Comparison of ENCODE assay signal across 23 mouse cellular contexts in the genomic region with DNA sequence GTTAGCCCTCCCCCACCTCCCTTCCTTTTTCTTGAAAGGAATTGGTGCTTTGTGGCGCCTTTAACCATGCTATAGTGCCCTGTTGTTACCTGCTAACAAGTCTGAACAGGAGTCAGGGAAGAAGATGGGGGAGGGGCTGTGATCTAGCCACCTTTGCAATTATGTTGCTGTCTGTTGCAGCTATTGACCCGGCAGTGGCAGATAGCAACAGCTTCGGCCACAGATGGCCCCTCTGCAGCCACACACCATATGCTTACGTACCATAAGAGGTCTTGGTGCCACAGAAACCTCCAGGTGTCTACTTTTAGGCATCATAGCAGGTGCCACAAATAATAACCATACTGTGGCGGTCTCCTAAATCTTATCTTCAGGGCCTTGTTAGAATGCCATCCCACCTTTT. TPM values are rescaled to one million over a fixed set of nuclear protein-coding genes. Genes with fewer than 3 reads are reported as not detected.
DNase-seq lines count a peak whose midpoint lies in the region; ATAC-seq and TF ChIP-seq lines count a peak whose summit lies in the region.
"Had no signal": no experiment of that assay in that cellular context is flagged by ENCODE, and none has a peak within 500 bp of the region (broad histone marks: within the 10 kb centered on the region; RNA-seq: fewer than 3 reads in every experiment).

No protein-coding gene starts in this region.

- no peaks in the 10 kb centered on the region for H3K4me1 ChIP-seq in embryonic facial prominence, embryonic 11.5 days (ENCODE audit: control insufficient read depth, insufficient read depth, low read length)
- H3K4me1 ChIP-seq in embryonic facial prominence, embryonic 10.5 days, result no peaks in the 10 kb centered on the region
- H3K4me1 ChIP-seq in intestine, embryonic 14.5 days (replicated peaks; ENCODE audit: control insufficient read depth, insufficient read depth, low read length), result no peaks in the 10 kb centered on the region; the same call in 1 of the 2 replicates
- H3K4me1 ChIP-seq in intestine, embryonic 15.5 days (replicated peaks), result no peaks in the 10 kb centered on the region
- H3K4me1 ChIP-seq: embryonic facial prominence, embryonic 12.5 days; forebrain, embryonic 13.5 days; forebrain, embryonic 15.5 days had no signal

- no peak for TF ChIP-seq POLR2A in brain, embryonic 14.5 days (IDR thresholded peaks at IDR 0.05; ENCODE audit: borderline replicate concordance, extremely low read depth, insufficient read depth, insufficient read length, poor library complexity, severe bottlenecking)

- no peaks in the 10 kb centered on the region for H3K27me3 ChIP-seq in embryonic facial prominence, embryonic 11.5 days (ENCODE audit: control insufficient read depth, insufficient read depth, low read length)
- H3K27me3 ChIP-seq in embryonic facial prominence, embryonic 10.5 days (replicated peaks; ENCODE audit: low read depth, poor library complexity, severe bottlenecking), result no peaks in the 10 kb centered on the region
- H3K27me3 ChIP-seq in intestine, embryonic 14.5 days (replicated peaks; ENCODE audit: control insufficient read depth, insufficient read depth, low read length), result no peaks in the 10 kb centered on the region
- no peaks in the 10 kb centered on the region for H3K27me3 ChIP-seq in intestine, embryonic 15.5 days (replicated peaks)
- H3K27me3 ChIP-seq: embryonic facial prominence, embryonic 12.5 days; forebrain, embryonic 13.5 days; forebrain, embryonic 15.5 days; Patski had no signal

- no peak for ATAC-seq in embryonic facial prominence, embryonic 11.5 days (replicated peaks; ENCODE audit: insufficient number of reproducible peaks, low FRiP score, low TSS enrichment, low read depth)
- ATAC-seq in intestine, embryonic 14.5 days (replicated peaks; ENCODE audit: low FRiP score, low TSS enrichment, low read depth), result no peak
- no peak for ATAC-seq in intestine, embryonic 15.5 days
- ATAC-seq: activated CD4-positive, CD25-positive, alpha-beta regulatory T cell, adult 4 months; forebrain, embryonic 13.5 days; forebrain, embryonic 15.5 days; forebrain, postnatal 0 days; Patski had no signal

- no peak overlapping the region for H3K4me2 ChIP-seq in embryonic facial prominence, embryonic 11.5 days (ENCODE audit: low read depth, low read length)
- H3K4me2 ChIP-seq in intestine, embryonic 14.5 days (ENCODE audit: low read length), result no peak overlapping the region
- no peak overlapping the region for H3K4me2 ChIP-seq in intestine, embryonic 15.5 days (replicated peaks)
- H3K4me2 ChIP-seq: embryonic facial prominence, embryonic 12.5 days; forebrain, embryonic 13.5 days; forebrain, embryonic 15.5 days had no signal

- no peak overlapping the region for H3K4me3 ChIP-seq in embryonic facial prominence, embryonic 11.5 days (ENCODE audit: low read depth, low read length)
- no peak overlapping the region for H3K4me3 ChIP-seq in embryonic facial prominence, embryonic 10.5 days
- no peak overlapping the region for H3K4me3 ChIP-seq in intestine, embryonic 14.5 days (ENCODE audit: low read depth, low read length)
- H3K4me3 ChIP-seq in intestine, embryonic 15.5 days (replicated peaks), result no peak overlapping the region
- H3K4me3 ChIP-seq: embryonic facial prominence, embryonic 12.5 days; forebrain, embryonic 13.5 days; forebrain, embryonic 15.5 days had no signal

- H3K27ac ChIP-seq in embryonic facial prominence, embryonic 11.5 days (replicated peaks; ENCODE audit: low read depth, low read length), result no peak overlapping the region
- H3K27ac ChIP-seq in embryonic facial prominence, embryonic 10.5 days (replicated peaks), result no peak overlapping the region
- no peak overlapping the region for H3K27ac ChIP-seq in intestine, embryonic 14.5 days (ENCODE audit: low read depth)
- H3K27ac ChIP-seq in intestine, embryonic 15.5 days, result no peak overlapping the region
- H3K27ac ChIP-seq: embryonic facial prominence, embryonic 12.5 days; forebrain, embryonic 13.5 days; forebrain, embryonic 15.5 days had no signal

- H3K36me3 ChIP-seq in embryonic facial prominence, embryonic 11.5 days (replicated peaks; ENCODE audit: control insufficient read depth, insufficient read depth, low read depth, low read length), result no peaks in the 10 kb centered on the region
- H3K36me3 ChIP-seq in embryonic facial prominence, embryonic 10.5 days (replicated peaks), result no peaks in the 10 kb centered on the region
- no peaks in the 10 kb centered on the region for H3K36me3 ChIP-seq in intestine, embryonic 14.5 days (ENCODE audit: control insufficient read depth, insufficient read depth, low read length)
- no peaks in the 10 kb centered on the region for H3K36me3 ChIP-seq in intestine, embryonic 15.5 days
- H3K36me3 ChIP-seq: embryonic facial prominence, embryonic 12.5 days; forebrain, embryonic 15.5 days; G1E had no signal

- peak; percentile 9 for DNase-seq in embryonic facial prominence, embryonic 11.5 days (ENCODE audit: low spot score)
- no peak for DNase-seq in embryonic facial prominence, embryonic 10.5 days (ENCODE audit: low spot score)
- DNase-seq in intestine, embryonic 14.5 days (ENCODE audit: low spot score), result peak; percentile 38
- DNase-seq in testis, postnatal 14 days (ENCODE audit: low spot score), result peak; percentile 51
- no peak for DNase-seq in testis, postnatal 10 days (ENCODE audit: low spot score)
- DNase-seq in brain, embryonic 14.5 days (ENCODE audit: low read depth), result peak; percentile 6
- DNase-seq in adrenal gland, postnatal 14 days, result no peak
- DNase-seq: adrenal gland, adult 8-10 months; adrenal gland, postnatal 25 days; cerebellum, adult 11-12 months; cerebellum, adult 2 months; cerebellum, adult 9-10 months; cerebellum, postnatal 10 days; cerebellum, postnatal 25 days; forebrain, postnatal 0 days had no signal

- TF ChIP-seq CTCF in brain, embryonic 14.5 days (IDR thresholded peaks at IDR 0.05; ENCODE audit: borderline replicate concordance, extremely low read depth, insufficient read depth, insufficient read length), result no peak

- no peak overlapping the region for H3K9ac ChIP-seq in embryonic facial prominence, embryonic 11.5 days (replicated peaks; ENCODE audit: low read length)
- no peak overlapping the region for H3K9ac ChIP-seq in intestine, embryonic 14.5 days (ENCODE audit: low read length)
- no peak overlapping the region for H3K9ac ChIP-seq in intestine, embryonic 15.5 days
- H3K9ac ChIP-seq: embryonic facial prominence, embryonic 12.5 days; forebrain, embryonic 13.5 days; forebrain, embryonic 15.5 days; forebrain, postnatal 0 days had no signal

- H3K9me3 ChIP-seq in embryonic facial prominence, embryonic 11.5 days (replicated peaks; ENCODE audit: control insufficient read depth, low read length), result no peaks in the 10 kb centered on the region
- H3K9me3 ChIP-seq in embryonic facial prominence, embryonic 10.5 days, result no peaks in the 10 kb centered on the region
- H3K9me3 ChIP-seq in intestine, embryonic 14.5 days (ENCODE audit: control insufficient read depth, low read length), result no peaks in the 10 kb centered on the region
- no peaks in the 10 kb centered on the region for H3K9me3 ChIP-seq in intestine, embryonic 15.5 days
- H3K9me3 ChIP-seq: embryonic facial prominence, embryonic 12.5 days; forebrain, embryonic 13.5 days; forebrain, embryonic 15.5 days; G1E had no signal

- WGBS in embryonic facial prominence, embryonic 11.5 days, result 66% methylated on average over 5 of the region's 5 CpGs
- WGBS in embryonic facial prominence, embryonic 10.5 days, result 68% methylated on average over 5 of the region's 5 CpGs
- WGBS in intestine, embryonic 14.5 days, result 76% methylated on average over 5 of the region's 5 CpGs
- WGBS in intestine, embryonic 15.5 days, result 71% methylated on average over 5 of the region's 5 CpGs

RNA-seq across cellular contexts. Expression of a gene that starts 43.1 kb away (rescaled TPM):
- polyA plus RNA-seq in embryonic facial prominence, embryonic 11.5 days (2014; fragmentation: Nextera tagmentation; extraction: Ambion mirVana), result 3.1 TPM in 2 replicates
- 2.1 and 2.5 TPM in 2 replicates for polyA plus RNA-seq in embryonic facial prominence, embryonic 10.5 days (2016; fragmentation: Nextera tagmentation; extraction: Ambion mirVana)
- polyA plus RNA-seq in intestine, embryonic 14.5 days (2014; fragmentation: Nextera tagmentation; extraction: Ambion mirVana), result 4.5 and 4.9 TPM in 2 replicates
- 6.5 and 7.1 TPM in 2 replicates for polyA plus RNA-seq in intestine, embryonic 15.5 days (2015; fragmentation: Nextera tagmentation; extraction: Ambion mirVana)
- 3.8 and 6.1 TPM in 2 replicates for polyA plus RNA-seq in brain, embryonic 14.5 days (2012; rRNA removed)
- 16.1 and 18.9 TPM in 2 replicates for total RNA-seq in adrenal gland, postnatal 14 days (2021)
- polyA plus RNA-seq: activated CD4-positive, CD25-positive, alpha-beta regulatory T cell, adult 4 months; C2C12; G1E had no signal

Comparison
In these comparisons a context has a peak if more than half of its experiments do, and no peak if none do; other contexts are left out.
1. DNase-seq: peak in embryonic facial prominence, embryonic 11.5 days (single experiment), intestine, embryonic 14.5 days (single experiment), testis, postnatal 14 days (single experiment) and brain, embryonic 14.5 days (single experiment); none in embryonic facial prominence, embryonic 10.5 days (single experiment), testis, postnatal 10 days (single experiment) and adrenal gland, postnatal 14 days (single experiment).